Mouse (Mus musculus) MEL (cell line): ENCODE data around the gene Ugt1a9.
"Not testable (repeated sequence)": the region's sequence is repeated elsewhere in the genome, so short reads cannot be mapped to it uniquely, and the experiment has no call there.

Source experiments
- CTCF ChIP-seq, 3 experiments: IDR thresholded peaks in 2 of 3; conservative IDR thresholded peaks in 1 of 3; 2 replicates each; pipeline ENCODE4 v1.5.1; 2011 to 2012; ENCODE audit warnings: low read length in 3 of 3, low read depth in 2 of 3, mild to moderate bottlenecking in 2 of 3, improper control_type of control experiment in 1 of 3, inconsistent platforms in 1 of 3, mixed read lengths in 1 of 3, moderate library complexity in 1 of 3; ENCODE audit not compliant: control insufficient read depth in 1 of 3, insufficient read depth in 1 of 3, poor library complexity in 1 of 3, severe bottlenecking in 1 of 3
- EP300 ChIP-seq, 2 experiments: IDR thresholded peaks; 2 replicates each; pipeline ENCODE4 v1.6.1; 2011; ENCODE audit warnings: improper control_type of control experiment in 2 of 2, low read length in 2 of 2, low read depth in 1 of 2, mild to moderate bottlenecking in 1 of 2
- GATA1 ChIP-seq: IDR thresholded peaks from 2 replicates; pipeline ENCODE4 v1.6.1; 2011; ENCODE audit warnings: low read depth, low read length, improper control_type of control experiment
- JUND ChIP-seq: IDR thresholded peaks from 2 replicates; pipeline ENCODE4 v1.6.1; 2011; ENCODE audit warnings: low read depth, mild to moderate bottlenecking, improper control_type of control experiment, low read length
- MAZ ChIP-seq: IDR thresholded peaks from 2 replicates; pipeline ENCODE4 v1.6.1; 2012; ENCODE audit warnings: low read depth, mild to moderate bottlenecking, inconsistent platforms, low read length, improper control_type of control experiment
- POLR2A ChIP-seq, 2 experiments: IDR thresholded peaks; 2 replicates each; pipeline ENCODE4 v1.6.1; 2011 to 2012; ENCODE audit warnings: low read length in 2 of 2, mild to moderate bottlenecking in 2 of 2, control low read depth in 1 of 2, improper control_type of control experiment in 1 of 2, low read depth in 1 of 2, moderate library complexity in 1 of 2; ENCODE audit not compliant: control insufficient read depth in 1 of 2, insufficient read depth in 1 of 2, poor library complexity in 1 of 2
- TAL1 ChIP-seq: IDR thresholded peaks from 2 replicates; pipeline ENCODE4 v1.6.1; 2012; ENCODE audit warnings: mild to moderate bottlenecking, inconsistent platforms, low read length, moderate library complexity, mixed read lengths
- TBP ChIP-seq: IDR thresholded peaks from 2 replicates; pipeline ENCODE4 v1.8.0; 2011; ENCODE audit warnings: low read depth, low read length, improper control_type of control experiment
- USF1 ChIP-seq: IDR thresholded peaks from 2 replicates; pipeline ENCODE4 v1.6.1; 2014; ENCODE audit warnings: low read depth, mild to moderate bottlenecking, inconsistent platforms, low read length, improper control_type of control experiment, moderate library complexity
- ZC3H11A ChIP-seq: IDR thresholded peaks from 2 replicates; pipeline ENCODE4 v1.6.1; 2012; ENCODE audit warnings: low read depth, mild to moderate bottlenecking, inconsistent platforms, low read length, improper control_type of control experiment

GRCm38 (mm10) chr1:88145278-88145677 lies 74.7 kb downstream of the Ugt1a9 start:
- not testable (repeated sequence) for TF ChIP-seq MAZ; EP300 (IDR thresholded peaks at IDR 0.05; ENCODE audit: low read depth in 1 of 2, low read length in 2 of 2); JUND; ZC3H11A; USF1; TAL1; POLR2A (IDR thresholded peaks at IDR 0.05; ENCODE audit: control insufficient read depth in 1 of 2, insufficient read depth in 1 of 2, low read depth in 1 of 2, low read length in 2 of 2, poor library complexity in 1 of 2); GATA1; TBP
- peak; percentile 2 to 33 (median 33); a peak in 3 of 6 replicates for TF ChIP-seq CTCF (IDR thresholded peaks at IDR 0.05 in 2 of 3, conservative IDR thresholded peaks at IDR 0.05 in 1 of 3; ENCODE audit: control insufficient read depth in 1 of 3, insufficient read depth in 1 of 3, low read depth in 2 of 3, low read length in 3 of 3, poor library complexity in 1 of 3, severe bottlenecking in 1 of 3)
